In the genomic region with DNA sequence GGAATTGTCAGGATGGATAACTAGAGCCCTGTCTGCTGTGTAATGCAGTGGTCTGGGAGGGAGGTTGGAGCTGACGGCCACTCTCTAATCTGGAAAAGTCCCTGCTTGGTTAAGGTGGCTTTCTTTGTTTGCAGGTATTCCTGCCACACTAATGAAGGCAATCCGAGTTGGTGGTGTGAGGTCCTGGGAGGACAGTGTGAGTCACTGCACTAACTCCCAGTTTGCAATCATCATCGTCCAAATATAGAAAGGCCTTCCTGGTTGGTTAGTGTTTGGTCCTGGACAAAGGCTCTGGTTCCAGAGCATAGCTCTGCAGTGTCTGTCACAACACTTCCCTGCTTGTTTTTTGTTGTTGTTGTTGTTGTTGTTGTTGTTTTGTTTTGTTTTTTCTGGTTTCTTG, we compare ENCODE assay signal across 28 mouse cellular contexts.
DNase-seq lines count a peak whose midpoint lies in the region; ATAC-seq lines count a peak whose summit lies in the region.
"Had no signal": no experiment of that assay in that cellular context is flagged by ENCODE, and none has a peak within 500 bp of the region (broad histone marks: within the 10 kb centered on the region; RNA-seq: fewer than 3 reads in every experiment).

No protein-coding gene starts in this region.

- no peak overlapping the region for H3K4me3 ChIP-seq in stomach, embryonic 16.5 days (replicated peaks; ENCODE audit: low read length)
- no peak overlapping the region for H3K4me3 ChIP-seq in hindbrain, embryonic 16.5 days (ENCODE audit: low read length)
- H3K4me3 ChIP-seq: forebrain, embryonic 13.5 days; hindbrain, embryonic 13.5 days; limb, embryonic 13.5 days; liver, embryonic 13.5 days; midbrain, embryonic 13.5 days; neural tube, embryonic 13.5 days; stomach, embryonic 15.5 days had no signal

- ATAC-seq in stomach, embryonic 16.5 days (ENCODE audit: insufficient read depth, low FRiP score), result no peak
- no peak for ATAC-seq in hindbrain, embryonic 16.5 days
- ATAC-seq: CD4-positive, CD25-positive, alpha-beta regulatory T cell, adult 4 months; forebrain, embryonic 13.5 days; intestine, postnatal 0 days; midbrain, embryonic 13.5 days had no signal

- peak; percentile 25 for DNase-seq in heart, adult 8-10 months (ENCODE audit: low spot score)
- DNase-seq in heart, adult 11 months, result no peak
- DNase-seq in 3T3-L1 (ENCODE audit: low read depth, low spot score) (peak; percentile 54), NIH3T3 (ENCODE audit: low read depth) (peak; percentile 21)
- DNase-seq in thymus, postnatal 36 days, result no peak
- DNase-seq: adrenal gland, postnatal 10 days; cerebellum, adult 11 months; cerebellum, adult 9-10 months; cerebellum, postnatal 36 days; gastrocnemius, postnatal 25 days; kidney, adult 9 months; kidney, postnatal 14 days; liver, embryonic 13.5 days; lung, adult 18-20 months; lung, postnatal 10 days; thymus, adult 18-20 months; thymus, postnatal 25 days had no signal

- no peak overlapping the region for H3K9ac ChIP-seq in stomach, embryonic 16.5 days (ENCODE audit: low read length)
- no peak overlapping the region for H3K9ac ChIP-seq in hindbrain, embryonic 16.5 days (ENCODE audit: low read depth, low read length)
- H3K9ac ChIP-seq: forebrain, embryonic 13.5 days; hindbrain, embryonic 13.5 days; limb, embryonic 13.5 days; liver, embryonic 13.5 days; midbrain, embryonic 13.5 days; neural tube, embryonic 13.5 days; stomach, embryonic 15.5 days had no signal

- peaks cover 9% of the 10 kb centered on the region for H3K4me1 ChIP-seq in stomach, embryonic 16.5 days (ENCODE audit: control insufficient read depth, insufficient read depth, low read length)
- peaks cover 3% of the 10 kb centered on the region; the same call in 1 of the 2 replicates for H3K4me1 ChIP-seq in hindbrain, embryonic 16.5 days (ENCODE audit: control insufficient read depth, insufficient read depth, low read depth, low read length)
- H3K4me1 ChIP-seq: liver, embryonic 13.5 days had no signal

- WGBS in stomach, embryonic 16.5 days, result 55% methylated on average over 3 of the region's 3 CpGs
- 86% methylated on average over 3 of the region's 3 CpGs for WGBS in hindbrain, embryonic 16.5 days

- H3K27ac ChIP-seq in stomach, embryonic 16.5 days (ENCODE audit: low read length), result peak overlapping the region; percentile 40; the same call in 1 of the 2 replicates
- no peak overlapping the region for H3K27ac ChIP-seq in hindbrain, embryonic 16.5 days (ENCODE audit: low read depth, low read length)
- H3K27ac ChIP-seq: forebrain, embryonic 13.5 days; hindbrain, embryonic 13.5 days; limb, embryonic 13.5 days; liver, embryonic 13.5 days; macrophage; midbrain, embryonic 13.5 days; neural tube, embryonic 13.5 days had no signal

- no peaks in the 10 kb centered on the region for H3K9me3 ChIP-seq in stomach, embryonic 16.5 days (replicated peaks; ENCODE audit: control insufficient read depth, low read length)
- no peaks in the 10 kb centered on the region for H3K9me3 ChIP-seq in hindbrain, embryonic 16.5 days (ENCODE audit: control insufficient read depth, low read length)
- H3K9me3 ChIP-seq: forebrain, embryonic 13.5 days; hindbrain, embryonic 13.5 days; limb, embryonic 13.5 days; liver, embryonic 13.5 days; neural tube, embryonic 13.5 days; stomach, embryonic 15.5 days had no signal

- no peak overlapping the region for H3K4me2 ChIP-seq in stomach, embryonic 16.5 days (ENCODE audit: low read depth, low read length)
- no peak overlapping the region for H3K4me2 ChIP-seq in hindbrain, embryonic 16.5 days (ENCODE audit: low read length)
- H3K4me2 ChIP-seq: forebrain, embryonic 13.5 days; hindbrain, embryonic 13.5 days; limb, embryonic 13.5 days; liver, embryonic 13.5 days; midbrain, embryonic 13.5 days; neural tube, embryonic 13.5 days; stomach, embryonic 15.5 days had no signal

- no peaks in the 10 kb centered on the region for H3K27me3 ChIP-seq in stomach, embryonic 16.5 days (ENCODE audit: control insufficient read depth, insufficient read depth, low read length)
- H3K27me3 ChIP-seq in hindbrain, embryonic 16.5 days (replicated peaks; ENCODE audit: control insufficient read depth, insufficient read depth, low read length), result no peaks in the 10 kb centered on the region
- H3K27me3 ChIP-seq: forebrain, embryonic 13.5 days; hindbrain, embryonic 13.5 days; limb, embryonic 13.5 days; liver, embryonic 13.5 days; midbrain, embryonic 13.5 days; neural tube, embryonic 13.5 days; stomach, embryonic 15.5 days had no signal

- H3K36me3 ChIP-seq in stomach, embryonic 16.5 days (ENCODE audit: control insufficient read depth, insufficient read depth, low read length), result no peaks in the 10 kb centered on the region
- H3K36me3 ChIP-seq in hindbrain, embryonic 16.5 days (ENCODE audit: control insufficient read depth, insufficient read depth, low read length), result no peaks in the 10 kb centered on the region
- H3K36me3 ChIP-seq: hindbrain, embryonic 13.5 days; limb, embryonic 13.5 days; liver, embryonic 13.5 days; midbrain, embryonic 13.5 days; neural tube, embryonic 13.5 days; stomach, embryonic 15.5 days had no signal

Comparison
In these comparisons a context has a peak if more than half of its experiments do, and no peak if none do; other contexts are left out.
1. DNase-seq: peak in heart, adult 8-10 months (single experiment), 3T3-L1 (single experiment) and NIH3T3 (single experiment); none in heart, adult 11 months (single experiment) and thymus, postnatal 36 days (0 of 2).